Mouse (Mus musculus): ENCODE results near the gene Mmachc. TPM values are rescaled to one million over a fixed set of nuclear protein-coding genes. Genes with fewer than 3 reads are reported as not detected.

Gene Mmachc
- polyA plus RNA-seq (2014; fragmentation: Nextera tagmentation; extraction: Ambion mirVana): 18.0 and 20.7 TPM in 2 replicates

DNA sequence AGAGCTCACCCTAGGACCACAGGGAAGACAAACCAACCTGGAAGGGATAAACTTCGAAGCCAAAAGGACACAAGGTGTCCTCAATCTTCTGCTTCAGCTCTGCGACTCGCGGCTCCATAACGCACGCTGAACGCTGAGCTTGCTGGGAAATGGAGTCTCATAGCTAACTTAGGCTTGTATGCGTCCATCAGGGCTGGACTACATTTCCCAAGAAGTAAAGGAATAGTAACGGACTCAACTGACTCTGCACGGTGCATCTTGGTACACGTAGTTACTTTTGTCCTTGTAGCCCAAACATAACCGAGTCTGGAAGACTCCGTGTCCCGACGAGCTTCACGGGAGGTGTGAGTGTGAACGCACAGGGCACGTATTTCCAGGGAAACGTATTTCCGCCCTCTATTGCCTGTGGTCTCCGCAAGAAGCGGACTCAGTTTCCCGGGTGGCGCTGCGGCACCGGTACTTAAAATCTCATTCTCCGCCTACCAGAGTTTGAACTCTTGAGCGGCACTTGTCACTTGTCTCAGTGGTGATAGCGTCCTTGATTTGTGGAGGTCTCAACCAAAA, at the start of gene Mmachc, which contains the start of gene Ccdc163:
Mmachc (minus strand) TSS at position 206 of the 564 bp plus-strand sequence.
Ccdc163 (plus strand) TSS at position 309 of the 564 bp plus-strand sequence.
- H3K36me3 ChIP-seq (ENCODE audit: insufficient read depth): peaks cover 17% of the 10 kb centered on the region; the same call in 1 of the 2 replicates
- peak within 1 kb of the TSS; percentile 59 for H3K4me3 ChIP-seq (ENCODE audit: low read depth, low read length)
- 0% methylated on average over 29 of the region's 29 CpGs for WGBS
- peak within 1 kb of the TSS; percentile 59 for H3K9ac ChIP-seq
- H3K27ac ChIP-seq (ENCODE audit: low read depth): no peak within 1 kb of the TSS
- peak; percentile 98 for DNase-seq
- TF ChIP-seq CTCF (IDR thresholded peaks at IDR 0.05; ENCODE audit: low read depth): peak; percentile 35; the same call in 1 of the 2 replicates
- no peaks in the 10 kb centered on the region for H3K27me3 ChIP-seq (ENCODE audit: insufficient read depth, low read length)
- ATAC-seq (ENCODE audit: insufficient read depth): peak; percentile 99
- H3K4me2 ChIP-seq: peak within 1 kb of the TSS; percentile 66
- peaks cover 3% of the 10 kb centered on the region; the same call in 1 of the 2 replicates for H3K4me1 ChIP-seq (ENCODE audit: insufficient read depth)
- H3K9me3 ChIP-seq (ENCODE audit: low read depth, low read length): no peaks in the 10 kb centered on the region

GRCm38 (mm10) chr4:116749750-116750149, 41.5 kb upstream of the Mmachc start:
- no peak for DNase-seq

DNA sequence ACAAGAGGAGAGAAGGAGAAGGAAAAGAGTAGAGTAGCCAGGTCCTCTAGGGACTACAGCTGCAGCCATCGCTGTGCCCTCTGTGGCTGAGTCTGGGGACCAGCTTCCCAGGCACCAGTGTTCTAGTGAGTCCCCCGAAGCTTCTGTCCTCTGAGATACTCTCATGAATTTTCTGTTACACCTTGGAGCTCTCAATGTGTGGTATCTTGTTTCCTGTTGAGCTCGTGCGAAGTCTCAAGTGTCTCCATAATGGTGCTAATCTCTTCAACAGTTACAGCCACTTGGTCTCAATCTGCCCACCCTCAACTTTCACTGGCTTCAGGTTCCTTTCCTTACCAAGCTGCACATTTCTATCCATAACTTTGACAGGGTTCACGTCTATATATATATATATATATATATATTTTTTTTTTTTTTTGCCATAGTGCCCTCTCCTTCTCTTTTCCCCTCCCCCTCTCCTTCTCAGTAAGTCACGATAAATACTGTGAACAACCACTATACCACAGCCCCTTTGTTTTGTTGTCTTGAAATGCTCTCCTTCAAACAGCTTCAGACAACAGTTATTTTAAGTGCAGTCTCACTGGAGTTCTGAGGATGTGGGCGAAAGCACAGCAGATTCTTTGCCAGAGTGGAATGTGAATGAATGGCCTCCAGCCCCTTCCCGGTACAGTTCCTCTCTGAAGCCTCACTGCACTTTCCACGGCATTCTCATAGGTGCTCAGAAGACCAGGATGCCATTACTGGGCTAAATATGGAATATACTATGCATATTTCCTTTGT, 31.0 kb upstream of the Mmachc start:
- no peak overlapping the region for H3K9ac ChIP-seq
- H3K27me3 ChIP-seq (ENCODE audit: insufficient read depth, low read length): no peaks in the 10 kb centered on the region
- ATAC-seq (ENCODE audit: insufficient read depth) (no peak), DNase-seq (no peak)
- TF ChIP-seq CTCF (IDR thresholded peaks at IDR 0.05; ENCODE audit: low read depth): no peak
- H3K27ac ChIP-seq (ENCODE audit: low read depth): no peak overlapping the region
- no peaks in the 10 kb centered on the region for H3K4me1 ChIP-seq (ENCODE audit: insufficient read depth)
- 74% methylated on average over 9 of the region's 9 CpGs for WGBS
- no peak overlapping the region for H3K4me3 ChIP-seq (ENCODE audit: low read depth, low read length)
- H3K36me3 ChIP-seq (ENCODE audit: insufficient read depth): no peaks in the 10 kb centered on the region
- H3K4me2 ChIP-seq: no peak overlapping the region
- H3K9me3 ChIP-seq (ENCODE audit: low read depth, low read length): no peaks in the 10 kb centered on the region

More at GRCm38 (mm10) chr4:116749750-116750149, 41.5 kb upstream of the Mmachc start:
- no peaks in the 10 kb centered on the region for H3K27me3 ChIP-seq (ENCODE audit: insufficient read depth, low read length)
- 90% methylated on average over 2 of the region's 2 CpGs for WGBS
- no peaks in the 10 kb centered on the region for H3K9me3 ChIP-seq (ENCODE audit: low read depth, low read length)
- no peak overlapping the region for H3K27ac ChIP-seq (ENCODE audit: low read depth)
- H3K36me3 ChIP-seq (ENCODE audit: insufficient read depth): no peaks in the 10 kb centered on the region
- H3K4me3 ChIP-seq (ENCODE audit: low read depth, low read length): no peak overlapping the region
- TF ChIP-seq CTCF (IDR thresholded peaks at IDR 0.05; ENCODE audit: low read depth): no peak
- no peak overlapping the region for H3K9ac ChIP-seq
- no peak overlapping the region for H3K4me2 ChIP-seq
- no peak for ATAC-seq (ENCODE audit: insufficient read depth)
- no peaks in the 10 kb centered on the region for H3K4me1 ChIP-seq (ENCODE audit: insufficient read depth)

- no peak for TF ChIP-seq CTCF (IDR thresholded peaks at IDR 0.05; ENCODE audit: low read depth)
- Histone ChIP-seq H3K9me3 (ENCODE audit: low read depth, low read length) (no peaks in the 10 kb centered on the region), H3K27ac (ENCODE audit: low read depth) (no peak overlapping the region), H3K36me3 (ENCODE audit: insufficient read depth) (no peaks in the 10 kb centered on the region), H3K9ac (no peak overlapping the region), H3K4me3 (ENCODE audit: low read depth, low read length) (no peak overlapping the region), H3K27me3 (ENCODE audit: insufficient read depth, low read length) (no peaks in the 10 kb centered on the region), H3K4me1 (ENCODE audit: insufficient read depth) (no peaks in the 10 kb centered on the region), H3K4me2 (no peak overlapping the region)
- WGBS: 56% methylated on average over 2 of the region's 2 CpGs
- DNase-seq (no peak), ATAC-seq (ENCODE audit: insufficient read depth) (no peak)
Measured at GRCm38 (mm10) chr4:116734996-116735395, 26.8 kb upstream of the Mmachc start.

DNA sequence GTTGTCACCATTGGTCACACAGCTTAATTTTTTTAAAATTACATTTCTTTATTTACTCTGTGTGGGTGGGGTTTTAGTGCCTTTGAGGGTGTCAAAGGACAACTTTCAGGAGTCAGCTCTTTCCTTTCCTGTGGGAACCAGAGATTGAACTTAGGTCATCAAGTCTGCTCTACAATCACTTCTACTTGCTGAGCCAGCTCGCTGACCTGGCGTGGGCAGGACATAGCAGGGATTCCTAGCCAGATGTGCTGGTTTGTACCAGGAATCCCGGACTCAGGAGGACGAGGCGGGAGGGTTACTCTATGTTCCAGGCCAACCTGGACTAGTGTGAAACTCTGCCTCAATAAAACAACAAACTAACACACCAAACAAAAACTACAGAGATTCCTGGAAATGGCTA, 24.1 kb upstream of the Mmachc start:
- DNase-seq (no peak), ATAC-seq (ENCODE audit: insufficient read depth) (no peak)
- no peak for TF ChIP-seq CTCF (IDR thresholded peaks at IDR 0.05; ENCODE audit: low read depth)
- no peak overlapping the region for H3K27ac ChIP-seq (ENCODE audit: low read depth)
- H3K4me1 ChIP-seq (ENCODE audit: insufficient read depth): no peaks in the 10 kb centered on the region
- no peaks in the 10 kb centered on the region for H3K36me3 ChIP-seq (ENCODE audit: insufficient read depth)
- WGBS: 76% methylated on average over 5 of the region's 5 CpGs
- H3K4me2 ChIP-seq: no peak overlapping the region
- H3K9ac ChIP-seq: no peak overlapping the region
- no peak overlapping the region for H3K4me3 ChIP-seq (ENCODE audit: low read depth, low read length)
- H3K27me3 ChIP-seq (ENCODE audit: insufficient read depth, low read length): no peaks in the 10 kb centered on the region
- no peaks in the 10 kb centered on the region for H3K9me3 ChIP-seq (ENCODE audit: low read depth, low read length)

GRCm38 (mm10) chr4:116731077-116731476, 22.9 kb upstream of the Mmachc start:
- no peak for ATAC-seq (ENCODE audit: insufficient read depth)
- Histone ChIP-seq H3K36me3 (ENCODE audit: insufficient read depth) (no peaks in the 10 kb centered on the region), H3K27ac (ENCODE audit: low read depth) (no peak overlapping the region), H3K9me3 (ENCODE audit: low read depth, low read length) (no peaks in the 10 kb centered on the region), H3K4me3 (ENCODE audit: low read depth, low read length) (no peak overlapping the region), H3K9ac (no peak overlapping the region), H3K4me1 (ENCODE audit: insufficient read depth) (no peaks in the 10 kb centered on the region), H3K27me3 (ENCODE audit: insufficient read depth, low read length) (no peaks in the 10 kb centered on the region), H3K4me2 (no peak overlapping the region)
- WGBS: 71% methylated on average over 9 of the region's 9 CpGs
- no peak for TF ChIP-seq CTCF (IDR thresholded peaks at IDR 0.05; ENCODE audit: low read depth)
- DNase-seq: no peak

- H3K9ac ChIP-seq: no peak overlapping the region
- ATAC-seq (ENCODE audit: insufficient read depth): no peak
- no peaks in the 10 kb centered on the region for H3K9me3 ChIP-seq (ENCODE audit: low read depth, low read length)
- WGBS: 79% methylated on average over 3 of the region's 3 CpGs
- H3K27me3 ChIP-seq (ENCODE audit: insufficient read depth, low read length): no peaks in the 10 kb centered on the region
- no peak for TF ChIP-seq CTCF (IDR thresholded peaks at IDR 0.05; ENCODE audit: low read depth)
- no peak overlapping the region for H3K4me3 ChIP-seq (ENCODE audit: low read depth, low read length)
- H3K36me3 ChIP-seq (ENCODE audit: insufficient read depth): no peaks in the 10 kb centered on the region
- no peak overlapping the region for H3K4me2 ChIP-seq
- no peak overlapping the region for H3K27ac ChIP-seq (ENCODE audit: low read depth)
- no peak for DNase-seq
- H3K4me1 ChIP-seq (ENCODE audit: insufficient read depth): no peaks in the 10 kb centered on the region
Measured at GRCm38 (mm10) chr4:116729532-116729931, 21.3 kb upstream of the Mmachc start.
